Mouse (Mus musculus) ES-Bruce4 (cell line): Measurements from ENCODE around the gene Olfr221.

Source experiments
- CTCF ChIP-seq: IDR thresholded peaks from one replicate; pipeline ENCODE4 v1.8.1; 2011; ENCODE audit warnings: low read depth, low read length
- POLR2A ChIP-seq: IDR thresholded peaks from one replicate; pipeline ENCODE4 v1.8.1; 2011; ENCODE audit warnings: low read length; ENCODE audit not compliant: insufficient read depth

GRCm38 (mm10) chr14:51987177-51987576 lies 55.1 kb downstream of the Olfr221 start:
- TF ChIP-seq CTCF = no peak
- no peak for TF ChIP-seq POLR2A
